Mouse (Mus musculus) embryo, embryonic 10.5 days (tissue): ENCODE measurements around the gene Magi1.
"Not testable (repeated sequence)": the region's sequence is repeated elsewhere in the genome, so short reads cannot be mapped to it uniquely, and the experiment has no call there.

Source experiments
- DNase-seq: peaks from one replicate; pipeline ENCODE4 v3.0.0-alpha.2; 2015; ENCODE audit warnings: low spot score

Gene Magi1

DNA sequence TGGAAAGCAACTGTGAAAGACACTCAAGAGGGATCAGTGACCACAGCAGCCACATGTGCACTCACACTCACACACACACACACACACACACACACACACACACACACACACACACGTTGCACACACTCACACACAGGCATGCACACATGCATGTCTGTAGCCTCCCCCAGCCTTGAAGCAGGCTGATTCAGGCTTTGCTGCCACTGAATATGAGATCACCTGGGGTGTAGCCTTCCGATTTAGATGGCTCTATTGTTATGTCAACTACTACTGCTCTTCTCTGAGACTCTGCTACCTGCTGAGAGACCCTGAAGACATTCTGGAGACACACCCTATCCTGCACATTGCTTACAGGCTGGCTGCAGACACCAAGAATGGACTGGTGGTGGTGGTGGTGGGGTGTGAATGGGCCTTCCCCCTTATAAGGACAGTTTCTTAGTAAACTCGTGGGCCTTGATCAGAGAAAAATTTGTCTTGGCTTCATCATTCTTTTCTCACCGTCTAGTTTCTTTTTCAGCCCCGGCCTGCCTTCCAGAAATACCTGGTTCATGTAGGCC is 653.9 kb downstream of the Magi1 start:
- DNase-seq = not testable (repeated sequence)

DNA sequence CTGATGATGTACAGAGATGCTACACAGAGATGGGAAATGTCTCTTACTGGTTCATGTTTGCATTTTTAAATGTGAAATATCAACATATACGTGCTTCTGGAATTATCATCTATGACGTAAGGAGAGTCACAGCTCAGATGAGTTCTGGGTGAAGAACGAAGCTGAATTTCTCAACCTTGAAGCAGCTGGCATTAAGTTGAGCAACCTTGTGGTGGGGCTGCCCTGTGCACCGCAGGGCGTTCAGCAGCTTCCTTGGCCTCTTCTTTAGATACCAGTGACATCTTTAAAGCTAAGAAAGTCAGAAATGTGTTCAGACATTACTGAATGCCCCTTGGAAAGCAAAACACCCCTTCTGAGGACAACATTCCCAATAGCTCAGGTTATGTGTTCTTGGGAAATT is 656.5 kb downstream of the Magi1 start:
- DNase-seq = no peak
